Mouse (Mus musculus): ENCODE measurements at regions not wholly inside any gene's neighbourhood (a gene's known extent, or its start where the extent isn't known, plus 50 kb on each side); places are given as distances from the start of the nearest gene placed in this dataset.

GRCm38 (mm10) chr1:164631679-164632078 lies 164.8 kb upstream of the Dpt start:
- DNase-seq (ENCODE audit: low read depth, low spot score): no peak

GRCm38 (mm10) chr1:164628840-164629239 lies 167.6 kb upstream of the Dpt start:
- no peak for DNase-seq (ENCODE audit: low read depth, low spot score)

- no peak for DNase-seq (ENCODE audit: low read depth, low spot score)
These were observed 164.8 kb upstream of the Atp1b1 start for GRCm38 (mm10) chr1:164622946-164623345.

- no peak for DNase-seq (ENCODE audit: low read depth, low spot score)
These were observed 164.3 kb upstream of the Atp1b1 start for GRCm38 (mm10) chr1:164622417-164622816.

- DNase-seq (ENCODE audit: low read depth, low spot score): no peak
These were observed 162.0 kb upstream of the Atp1b1 start for GRCm38 (mm10) chr1:164620129-164620528.

GRCm38 (mm10) chr1:164617871-164618270 lies 159.7 kb upstream of the Atp1b1 start:
- DNase-seq (ENCODE audit: low read depth, low spot score): no peak

- DNase-seq (ENCODE audit: low read depth, low spot score): no peak
These were observed 148.9 kb upstream of the Atp1b1 start for GRCm38 (mm10) chr1:164607061-164607460.

- DNase-seq (ENCODE audit: low read depth, low spot score): no peak
These were observed 148.1 kb upstream of the Atp1b1 start for GRCm38 (mm10) chr1:164606141-164606754.

GRCm38 (mm10) chr1:164603433-164603832 lies 145.3 kb upstream of the Atp1b1 start:
- no peak for DNase-seq (ENCODE audit: low read depth, low spot score)

GRCm38 (mm10) chr1:164602568-164602967 lies 144.4 kb upstream of the Atp1b1 start:
- no peak for DNase-seq (ENCODE audit: low read depth, low spot score)

- no peak for DNase-seq (ENCODE audit: low read depth, low spot score)
These were observed 132.1 kb upstream of the Atp1b1 start for GRCm38 (mm10) chr1:164590205-164590613.

GRCm38 (mm10) chr1:164586066-164586989 lies 128.2 kb upstream of the Atp1b1 start:
- no peak for DNase-seq (ENCODE audit: low read depth, low spot score)

- DNase-seq (ENCODE audit: low read depth, low spot score): no peak
These were observed 118.8 kb upstream of the Atp1b1 start for GRCm38 (mm10) chr1:164576856-164577489.

- no peak for DNase-seq (ENCODE audit: low read depth, low spot score)
These were observed 115.5 kb upstream of the Atp1b1 start for GRCm38 (mm10) chr1:164573639-164574038.

GRCm38 (mm10) chr1:164572183-164572582 lies 114.0 kb upstream of the Atp1b1 start:
- DNase-seq (ENCODE audit: low read depth, low spot score): no peak

- peak; percentile 21 for DNase-seq (ENCODE audit: low read depth, low spot score)
These were observed 113.4 kb upstream of the Atp1b1 start for GRCm38 (mm10) chr1:164571496-164572078.

GRCm38 (mm10) chr1:164564847-164565246 lies 106.7 kb upstream of the Atp1b1 start:
- DNase-seq (ENCODE audit: low read depth, low spot score): no peak

GRCm38 (mm10) chr1:164559546-164560228 lies 101.5 kb upstream of the Atp1b1 start:
- DNase-seq (ENCODE audit: low read depth, low spot score): no peak

- DNase-seq (ENCODE audit: low read depth, low spot score): no peak
These were observed 94.5 kb upstream of the Atp1b1 start for GRCm38 (mm10) chr1:164552658-164553057.

- no peak for DNase-seq (ENCODE audit: low read depth, low spot score)
These were observed 92.9 kb upstream of the Atp1b1 start for GRCm38 (mm10) chr1:164551019-164551418.

- no peak for DNase-seq (ENCODE audit: low read depth, low spot score)
These were observed 92.4 kb upstream of the Atp1b1 start for GRCm38 (mm10) chr1:164550596-164550995.
